Mouse (Mus musculus) urinary bladder, postnatal 0 days (tissue): ENCODE results near the gene Dhdds. TPM values are rescaled to one million over a fixed set of nuclear protein-coding genes. Genes with fewer than 3 reads are reported as not detected.

Experiments
- polyA plus RNA-seq: library from polyadenylated mRNA; unstranded; fragments of >200 nt; fragmentation: Nextera tagmentation; extraction: Ambion mirVana; gene quantifications from 2 replicates; pipeline ENCODE4 v1.2.1, GENCODE M21; 2015

The Dhdds gene
- polyA plus RNA-seq, result 22.6 and 23.7 TPM in 2 replicates

DNA sequence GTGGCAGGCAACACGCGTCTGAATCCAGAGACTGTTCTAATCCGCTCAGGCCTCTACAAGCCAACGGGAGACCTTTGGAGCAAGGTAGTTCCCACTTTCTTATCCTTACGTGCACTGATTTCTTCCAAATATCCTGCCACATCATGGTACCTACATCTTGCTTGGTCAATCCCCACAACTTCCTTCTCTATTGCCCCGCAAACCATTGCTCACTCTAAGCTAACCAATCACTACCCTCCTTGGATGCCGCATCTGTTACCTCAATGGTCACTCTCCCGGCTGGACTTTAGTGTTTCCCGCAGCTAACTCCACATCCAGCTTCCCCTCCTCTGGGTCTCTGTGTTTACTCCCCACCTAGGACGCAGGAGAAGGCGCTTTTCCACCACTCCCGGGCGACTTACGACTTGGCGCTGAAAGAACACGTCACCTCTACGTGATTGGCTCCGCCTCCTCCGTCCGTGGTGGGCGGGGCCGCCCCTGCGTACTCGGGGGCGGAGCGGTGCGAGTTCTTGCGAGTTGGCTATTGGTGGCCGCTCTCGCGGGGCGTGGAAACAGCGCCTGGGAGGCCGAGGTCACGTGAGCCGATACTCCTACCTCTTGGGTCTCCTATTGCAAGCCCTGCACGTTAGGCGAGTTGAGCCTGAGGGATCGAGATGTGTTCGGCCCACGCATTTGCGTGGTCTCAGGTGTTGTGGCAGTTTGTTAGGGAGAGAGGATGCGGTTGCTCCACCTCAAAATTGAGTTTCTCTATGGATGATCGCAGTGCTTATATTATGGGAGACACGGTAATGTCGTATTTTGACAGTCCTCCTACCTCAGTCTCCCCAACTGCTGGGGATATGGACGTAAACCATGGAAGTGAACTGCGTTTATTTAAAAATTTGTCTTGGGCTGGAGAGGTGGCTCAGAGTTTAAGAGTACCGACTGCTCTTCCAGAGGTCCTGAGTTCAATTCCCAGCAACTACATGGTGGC is at the start of gene Dhdds:
Gene Dhdds (minus strand): TSS at position 453 of the 973 bp plus-strand sequence.

DNA sequence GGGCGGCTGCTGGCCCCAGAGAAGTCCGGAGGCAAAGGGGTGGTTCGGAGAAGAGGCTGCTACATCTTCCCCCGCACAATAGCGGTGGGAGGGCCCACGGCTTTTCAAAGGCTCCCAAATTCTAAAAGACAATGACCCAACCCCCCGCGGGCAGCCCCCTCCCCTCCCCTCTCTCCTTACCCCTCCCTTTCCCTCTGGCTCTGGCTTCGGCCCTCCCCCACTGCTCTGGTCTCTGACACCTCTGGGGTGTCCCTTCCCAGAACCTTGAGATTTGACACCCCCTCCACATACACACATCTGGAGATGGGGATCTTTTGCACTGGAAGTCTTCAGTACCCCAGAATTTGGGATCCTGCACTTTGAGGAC is 18.0 kb upstream of the Dhdds start, which contains the start of gene Lin28a:
Gene Lin28a (minus strand): TSS at position 63 of the 367 bp plus-strand sequence.

GRCm38 (mm10) chr4:133968150-133968921 is 32.4 kb downstream of the Dhdds start, which contains the start of gene Hmgn2:
TSS of gene Hmgn2 (minus strand) at chr4:133968650.

Other genes starting within 250 kb of the Dhdds start
- gene Arid1a, start 244.1 kb downstream of the Dhdds start, polyA plus RNA-seq, result 10.8 and 11.7 TPM in 2 replicates
- 12.1 and 14.2 TPM in 2 replicates for gene Rps6ka1, start 113.1 kb downstream of the Dhdds start, polyA plus RNA-seq
- 556 and 655 TPM in 2 replicates for gene Hmgn2, start 32.3 kb downstream of the Dhdds start, polyA plus RNA-seq
- gene Lin28a, start 17.9 kb upstream of the Dhdds start, polyA plus RNA-seq, result 0.04 TPM in 1 of 2 replicates, not detected in the other
- not detected in 2 replicates for gene Zfp683, start 52.9 kb upstream of the Dhdds start, polyA plus RNA-seq
- gene Crybg2, start 59.9 kb upstream of the Dhdds start, polyA plus RNA-seq, result 9.6 and 12.5 TPM in 2 replicates
- gene Cd52, start 94.2 kb upstream of the Dhdds start, polyA plus RNA-seq, result 10.4 and 33.2 TPM in 2 replicates
- 0.89 and 2.1 TPM in 2 replicates for gene Ubxn11, start 101.7 kb upstream of the Dhdds start, polyA plus RNA-seq
- 314 and 368 TPM in 2 replicates for gene Sh3bgrl3, start 127.9 kb upstream of the Dhdds start, polyA plus RNA-seq
- 26.9 and 31.1 TPM in 2 replicates for gene Cep85, start 186.2 kb upstream of the Dhdds start, polyA plus RNA-seq
- not detected in 2 replicates for gene Gm7534, start 202.1 kb upstream of the Dhdds start, polyA plus RNA-seq
- gene Catsper4, start 226.5 kb upstream of the Dhdds start, polyA plus RNA-seq, result 0.11 and 0.18 TPM in 2 replicates
- 4.3 and 5.0 TPM in 2 replicates for gene Cnksr1, start 237.5 kb upstream of the Dhdds start, polyA plus RNA-seq
- 0.19 and 0.24 TPM in 2 replicates for gene E130218I03Rik, start 242.7 kb upstream of the Dhdds start, polyA plus RNA-seq
- gene Zfp593, start 244.7 kb upstream of the Dhdds start, polyA plus RNA-seq, result 11.3 and 12.5 TPM in 2 replicates
- not detected in 2 replicates for gene Gm30191, start 246.0 kb upstream of the Dhdds start, polyA plus RNA-seq